Comparison of ENCODE assay signal across 23 mouse cellular contexts in genomic region chr9:5542604-5543003, GRCm38 (mm10).
"Had no signal": no experiment of that assay in that cellular context is flagged by ENCODE, and none has a peak within 500 bp of the region (broad histone marks: within the 10 kb centered on the region; RNA-seq: fewer than 3 reads in every experiment).

No protein-coding gene starts in this region.

- H3K4me1 ChIP-seq: limb, embryonic 12.5 days; limb, embryonic 15.5 days; megakaryocyte, embryonic 14.5 days; midbrain, embryonic 10.5 days; midbrain, embryonic 15.5 days; neural tube, embryonic 13.5 days; stomach, embryonic 15.5 days had no signal

- DNase-seq: kidney, adult 18-20 months; kidney, adult 9 months; kidney, postnatal 14 days; kidney, postnatal 4 days; left cerebral cortex, postnatal 4 days; liver, postnatal 0 days; lung, embryonic 14.5 days; retina, postnatal 1 day; right cerebral cortex, postnatal 25 days; spleen, adult 18-20 months; thymus, adult 18-20 months; thymus, postnatal 25 days had no signal

- H3K9me3 ChIP-seq: limb, embryonic 12.5 days; limb, embryonic 15.5 days; megakaryocyte, embryonic 14.5 days; midbrain, embryonic 10.5 days; midbrain, embryonic 15.5 days; neural tube, embryonic 13.5 days; stomach, embryonic 15.5 days had no signal

- H3K4me2 ChIP-seq: limb, embryonic 12.5 days; limb, embryonic 15.5 days; liver, embryonic 11.5 days; lung, embryonic 14.5 days; midbrain, embryonic 15.5 days; neural tube, embryonic 13.5 days; stomach, embryonic 15.5 days had no signal

- H3K27ac ChIP-seq: limb, embryonic 12.5 days; limb, embryonic 15.5 days; liver, embryonic 14.5 days; macrophage; midbrain, embryonic 10.5 days; midbrain, embryonic 15.5 days; neural tube, embryonic 13.5 days; stomach, embryonic 15.5 days had no signal

- H3K36me3 ChIP-seq: limb, embryonic 12.5 days; limb, embryonic 15.5 days; midbrain, embryonic 10.5 days; midbrain, embryonic 15.5 days; neural tube, embryonic 13.5 days; stomach, embryonic 15.5 days had no signal

- H3K27me3 ChIP-seq: limb, embryonic 12.5 days; limb, embryonic 15.5 days; megakaryocyte, embryonic 14.5 days; midbrain, embryonic 15.5 days; neural tube, embryonic 13.5 days; stomach, embryonic 15.5 days had no signal

- ATAC-seq: liver, postnatal 0 days; lung, postnatal 0 days; midbrain, embryonic 15.5 days had no signal

- H3K4me3 ChIP-seq: limb, embryonic 12.5 days; limb, embryonic 15.5 days; megakaryocyte, embryonic 14.5 days; midbrain, embryonic 10.5 days; midbrain, embryonic 15.5 days; neural tube, embryonic 13.5 days; stomach, embryonic 15.5 days had no signal

- H3K9ac ChIP-seq: limb, embryonic 12.5 days; limb, embryonic 15.5 days; liver, embryonic 14.5 days; liver, postnatal 0 days; lung, embryonic 14.5 days; midbrain, embryonic 15.5 days; neural tube, embryonic 13.5 days; stomach, embryonic 15.5 days had no signal
